Mouse (Mus musculus): ENCODE measurements around the gene Spo11. TPM values are rescaled to one million over a fixed set of nuclear protein-coding genes. Genes with fewer than 3 reads are reported as not detected.

The Spo11 gene
- polyA plus RNA-seq, 1 experiment = 0.17 TPM

DNA sequence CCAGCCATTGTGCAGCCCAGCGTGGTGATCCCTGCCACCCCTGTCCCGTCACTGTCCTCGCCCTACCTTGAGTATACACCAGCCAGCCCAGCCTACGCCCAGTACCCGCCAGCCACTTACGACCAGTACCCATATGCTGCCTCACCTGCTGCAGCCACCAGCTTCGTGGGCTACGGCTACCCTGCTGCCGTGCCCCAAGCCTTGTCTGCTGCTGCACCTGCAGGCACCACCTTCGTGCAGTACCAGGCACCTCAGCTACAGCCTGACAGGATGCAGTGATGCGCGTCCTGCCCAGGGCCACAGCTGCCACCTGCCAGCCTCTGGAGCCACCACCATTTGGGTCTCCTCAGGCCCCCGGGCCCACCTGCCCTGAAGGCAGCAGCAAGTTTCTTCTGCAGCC, 56.0 kb downstream of the Spo11 start:
- no peak overlapping the region for H3K4me3 ChIP-seq (ENCODE audit: insufficient read depth, low read depth, low read length)
- 93% methylated on average over 13 of the region's 13 CpGs for WGBS
- no peaks in the 10 kb centered on the region for H3K4me1 ChIP-seq (ENCODE audit: control insufficient read depth, insufficient read depth, low read length)
- no peaks in the 10 kb centered on the region for H3K36me3 ChIP-seq (ENCODE audit: control insufficient read depth, insufficient read depth, low read length)
- H3K27me3 ChIP-seq (replicated peaks; ENCODE audit: control insufficient read depth, insufficient read depth, low read length) = no peaks in the 10 kb centered on the region
- DNase-seq = no peak
- no peak overlapping the region for H3K27ac ChIP-seq (ENCODE audit: insufficient read depth, low read depth, low read length)
- TF ChIP-seq CTCF (conservative IDR thresholded peaks at IDR 0.05; ENCODE audit: insufficient read depth, insufficient read length, low read depth, low read length) (no peak), POLR2A (IDR thresholded peaks at IDR 0.05; ENCODE audit: low read depth, low read length) (no peak)

DNA sequence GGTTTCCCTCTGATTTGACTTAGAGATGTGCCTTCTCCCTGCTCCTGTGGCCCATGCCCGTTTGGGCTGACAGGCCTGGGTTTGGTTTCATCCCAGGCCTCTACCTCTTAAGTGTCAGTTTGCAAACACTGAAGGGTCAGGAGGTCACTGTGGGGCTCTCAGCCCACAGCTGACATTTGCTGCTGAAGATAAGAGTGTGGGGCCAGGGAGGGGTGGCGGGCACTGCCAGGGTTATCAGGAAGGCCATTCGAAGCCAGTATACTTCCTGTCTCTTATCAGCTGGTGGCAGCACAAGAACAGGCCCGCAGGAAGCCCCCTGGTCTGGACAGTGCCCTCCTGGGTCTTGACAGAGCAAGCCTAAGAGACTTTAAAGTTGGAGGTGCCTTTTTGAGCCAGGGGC, 57.5 kb downstream of the Spo11 start:
- DNase-seq = no peak
- H3K4me1 ChIP-seq (ENCODE audit: control insufficient read depth, insufficient read depth, low read length) = no peaks in the 10 kb centered on the region
- no peaks in the 10 kb centered on the region for H3K27me3 ChIP-seq (replicated peaks; ENCODE audit: control insufficient read depth, insufficient read depth, low read length)
- no peaks in the 10 kb centered on the region for H3K36me3 ChIP-seq (ENCODE audit: control insufficient read depth, insufficient read depth, low read length)
- TF ChIP-seq POLR2A (IDR thresholded peaks at IDR 0.05; ENCODE audit: low read depth, low read length) (no peak), CTCF (conservative IDR thresholded peaks at IDR 0.05; ENCODE audit: insufficient read depth, insufficient read length, low read depth, low read length) (no peak)
- 62% methylated on average over 4 of the region's 4 CpGs for WGBS
- H3K27ac ChIP-seq (ENCODE audit: insufficient read depth, low read depth, low read length) = no peak overlapping the region
- H3K4me3 ChIP-seq (ENCODE audit: insufficient read depth, low read depth, low read length) = no peak overlapping the region

DNA sequence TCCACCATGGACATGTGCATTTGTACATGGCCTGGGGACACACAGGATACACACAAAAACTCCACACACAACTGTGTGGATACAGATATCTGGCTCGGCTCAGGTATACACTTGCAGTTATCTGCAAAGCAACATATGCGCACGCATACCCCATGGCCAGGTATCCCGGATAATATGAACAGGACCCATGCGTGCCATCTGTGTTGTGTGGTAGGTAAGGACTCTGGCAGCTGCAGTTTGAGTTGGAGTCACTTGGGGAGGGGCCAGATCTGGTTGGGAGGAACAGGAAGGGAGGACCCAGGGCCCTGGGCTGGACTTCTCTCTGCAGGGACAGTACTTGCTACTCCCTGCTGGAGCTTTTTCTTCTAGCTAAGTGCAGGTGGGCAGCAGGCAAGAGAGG, 58.2 kb downstream of the Spo11 start:
- 94% methylated on average over 5 of the region's 5 CpGs for WGBS
- no peak for DNase-seq
- no peaks in the 10 kb centered on the region for H3K27me3 ChIP-seq (replicated peaks; ENCODE audit: control insufficient read depth, insufficient read depth, low read length)
- no peak overlapping the region for H3K4me3 ChIP-seq (ENCODE audit: insufficient read depth, low read depth, low read length)
- H3K27ac ChIP-seq (ENCODE audit: insufficient read depth, low read depth, low read length) = no peak overlapping the region
- H3K4me1 ChIP-seq (ENCODE audit: control insufficient read depth, insufficient read depth, low read length) = no peaks in the 10 kb centered on the region
- H3K36me3 ChIP-seq (ENCODE audit: control insufficient read depth, insufficient read depth, low read length) = no peaks in the 10 kb centered on the region
- TF ChIP-seq CTCF (conservative IDR thresholded peaks at IDR 0.05; ENCODE audit: insufficient read depth, insufficient read length, low read depth, low read length) (no peak), POLR2A (IDR thresholded peaks at IDR 0.05; ENCODE audit: low read depth, low read length) (no peak)

DNA sequence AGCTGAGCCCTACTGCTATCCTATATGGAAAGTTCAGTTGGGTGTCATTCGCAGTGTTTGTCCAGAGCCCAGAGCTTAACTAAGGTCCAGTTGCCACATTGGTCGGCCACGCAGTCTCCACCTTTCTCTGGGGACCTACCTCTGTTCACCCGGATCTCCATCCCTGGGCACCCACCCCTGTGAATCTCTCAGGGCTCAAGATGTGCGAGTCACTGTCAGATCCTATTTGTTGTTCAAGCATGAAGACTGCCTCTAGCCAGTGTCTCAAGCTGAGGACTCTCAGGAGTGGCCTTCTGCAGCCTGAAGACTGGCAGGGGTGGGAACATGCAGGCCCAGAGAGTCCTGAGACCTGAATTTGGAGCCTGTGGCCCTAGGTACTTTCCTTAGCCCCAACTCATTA, 58.6 kb downstream of the Spo11 start:
- Histone ChIP-seq H3K27me3 (replicated peaks; ENCODE audit: control insufficient read depth, insufficient read depth, low read length) (no peaks in the 10 kb centered on the region), H3K27ac (ENCODE audit: insufficient read depth, low read depth, low read length) (no peak overlapping the region), H3K4me1 (ENCODE audit: control insufficient read depth, insufficient read depth, low read length) (no peaks in the 10 kb centered on the region), H3K4me3 (ENCODE audit: insufficient read depth, low read depth, low read length) (no peak overlapping the region), H3K36me3 (ENCODE audit: control insufficient read depth, insufficient read depth, low read length) (no peaks in the 10 kb centered on the region)
- TF ChIP-seq POLR2A (IDR thresholded peaks at IDR 0.05; ENCODE audit: low read depth, low read length) = no peak
- TF ChIP-seq CTCF (conservative IDR thresholded peaks at IDR 0.05; ENCODE audit: insufficient read depth, insufficient read length, low read depth, low read length) = no peak
- DNase-seq = no peak
- WGBS = 88% methylated on average over 5 of the region's 5 CpGs

DNA sequence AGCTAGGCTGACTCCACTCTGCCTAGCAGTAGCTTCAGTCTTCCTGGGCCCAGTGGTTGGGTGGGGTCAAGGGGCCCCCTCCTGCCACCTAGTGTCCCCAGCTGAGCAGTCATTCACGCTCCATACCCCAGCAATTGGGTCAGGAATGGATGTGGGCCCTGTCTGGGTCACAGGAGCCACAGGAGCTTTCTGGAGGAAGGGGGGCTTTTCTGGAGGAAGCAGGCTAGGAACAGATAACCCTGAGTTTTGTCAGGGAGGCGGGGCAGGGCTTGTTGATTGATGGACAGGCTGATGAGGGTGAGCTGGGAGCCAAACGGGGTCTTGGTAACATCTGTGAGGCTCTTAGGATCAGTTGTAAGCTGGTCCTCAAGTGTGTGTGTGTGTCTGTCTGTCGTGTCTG, 59.1 kb downstream of the Spo11 start:
- Histone ChIP-seq H3K27ac (ENCODE audit: insufficient read depth, low read depth, low read length) (no peak overlapping the region), H3K36me3 (ENCODE audit: control insufficient read depth, insufficient read depth, low read length) (no peaks in the 10 kb centered on the region), H3K4me3 (ENCODE audit: insufficient read depth, low read depth, low read length) (no peak overlapping the region), H3K4me1 (ENCODE audit: control insufficient read depth, insufficient read depth, low read length) (no peaks in the 10 kb centered on the region), H3K27me3 (replicated peaks; ENCODE audit: control insufficient read depth, insufficient read depth, low read length) (no peaks in the 10 kb centered on the region)
- 85% methylated on average over 4 of the region's 4 CpGs for WGBS
- TF ChIP-seq POLR2A (IDR thresholded peaks at IDR 0.05; ENCODE audit: low read depth, low read length) (no peak), CTCF (conservative IDR thresholded peaks at IDR 0.05; ENCODE audit: insufficient read depth, insufficient read length, low read depth, low read length) (no peak)
- no peak for DNase-seq

DNA sequence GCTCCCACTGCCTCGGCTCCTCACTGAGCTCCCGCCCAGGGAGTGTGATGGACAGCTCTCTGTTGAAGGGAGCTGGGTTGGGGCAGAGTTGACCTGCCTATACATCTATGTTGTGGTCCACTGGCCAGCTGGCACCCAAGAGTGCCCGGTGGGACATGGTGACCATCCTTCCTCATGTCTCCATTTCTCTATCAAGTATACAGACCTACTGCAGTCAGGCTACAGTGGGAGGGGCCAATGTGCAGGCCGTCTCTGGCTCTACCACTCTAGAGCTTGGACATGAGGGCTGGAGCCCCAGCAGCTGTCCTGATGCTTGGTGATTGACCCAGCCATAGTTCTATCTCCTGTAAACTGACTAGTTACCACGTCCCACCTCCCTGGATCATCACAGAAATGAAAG, 59.8 kb downstream of the Spo11 start:
- no peaks in the 10 kb centered on the region for H3K27me3 ChIP-seq (replicated peaks; ENCODE audit: control insufficient read depth, insufficient read depth, low read length)
- TF ChIP-seq POLR2A (IDR thresholded peaks at IDR 0.05; ENCODE audit: low read depth, low read length) = no peak

DNA sequence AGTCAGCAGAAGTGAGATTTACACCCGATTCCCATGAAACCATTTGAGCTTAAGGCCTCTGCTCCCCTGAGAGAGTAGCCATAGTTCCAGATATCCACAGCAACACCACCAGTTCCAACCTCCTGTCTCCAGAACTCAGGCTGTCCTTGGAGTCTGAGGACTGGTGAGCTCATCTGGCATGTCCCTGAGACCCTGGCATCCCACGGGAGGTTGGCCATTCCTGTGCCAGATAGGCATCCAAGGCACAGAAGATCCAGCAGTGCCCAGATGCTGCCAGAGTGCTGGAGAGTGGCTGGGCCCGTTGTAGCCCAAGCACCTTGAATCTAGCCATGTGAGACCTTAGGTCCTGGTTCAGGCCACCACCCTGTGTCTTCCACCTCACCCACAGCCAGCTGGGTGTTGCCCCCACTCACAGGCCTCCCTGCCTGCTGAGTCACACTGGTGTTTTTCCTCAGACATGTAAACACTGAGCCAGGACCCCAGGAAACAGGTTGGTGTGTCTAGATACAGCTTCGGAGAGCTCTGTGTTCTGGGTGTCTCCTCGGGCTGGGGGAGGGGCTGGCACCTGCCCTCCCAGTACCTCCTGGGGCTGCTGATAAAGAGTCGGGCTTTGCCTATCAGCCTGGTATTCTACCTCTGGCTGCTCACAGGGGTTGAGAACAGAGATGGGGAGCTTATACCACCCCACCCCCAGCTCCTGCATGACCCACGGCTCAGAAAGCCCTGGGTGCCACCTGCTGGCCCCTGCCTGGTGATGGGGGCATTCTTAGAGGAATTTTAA, 60.5 kb downstream of the Spo11 start:
- H3K4me3 ChIP-seq (ENCODE audit: insufficient read depth, low read depth, low read length) = no peak overlapping the region
- H3K27me3 ChIP-seq (replicated peaks; ENCODE audit: control insufficient read depth, insufficient read depth, low read length) = no peaks in the 10 kb centered on the region
- no peak overlapping the region for H3K27ac ChIP-seq (ENCODE audit: insufficient read depth, low read depth, low read length)
- no peak for TF ChIP-seq CTCF (conservative IDR thresholded peaks at IDR 0.05; ENCODE audit: insufficient read depth, insufficient read length, low read depth, low read length)
- no peak for TF ChIP-seq POLR2A (IDR thresholded peaks at IDR 0.05; ENCODE audit: low read depth, low read length)
- H3K4me1 ChIP-seq (ENCODE audit: control insufficient read depth, insufficient read depth, low read length) = no peaks in the 10 kb centered on the region
- H3K36me3 ChIP-seq (ENCODE audit: control insufficient read depth, insufficient read depth, low read length) = no peaks in the 10 kb centered on the region
- DNase-seq = no peak
- 81% methylated on average over 7 of the region's 7 CpGs for WGBS

More for the DNA sequence above, 59.8 kb downstream of the Spo11 start:
- H3K27ac ChIP-seq (ENCODE audit: insufficient read depth, low read depth, low read length) = no peak overlapping the region
- H3K4me1 ChIP-seq (ENCODE audit: control insufficient read depth, insufficient read depth, low read length) = no peaks in the 10 kb centered on the region
- WGBS = 76% methylated on average over 5 of the region's 5 CpGs
- H3K4me3 ChIP-seq (ENCODE audit: insufficient read depth, low read depth, low read length) = no peak overlapping the region
- H3K36me3 ChIP-seq (ENCODE audit: control insufficient read depth, insufficient read depth, low read length) = no peaks in the 10 kb centered on the region
- no peak for DNase-seq

All from kidney, adult 2 months (tissue).